9 mouse cellular contexts compared by ENCODE assay signal in genomic region chr4:41712421-41713196, GRCm38 (mm10). TPM values are rescaled to one million over a fixed set of nuclear protein-coding genes. Genes with fewer than 3 reads are reported as not detected.
DNase-seq lines count a peak whose midpoint lies in the region; ATAC-seq and TF ChIP-seq lines count a peak whose summit lies in the region.
"Had no signal": no experiment of that assay in that cellular context is flagged by ENCODE, and none has a peak within 500 bp of the region (broad histone marks: within the 10 kb centered on the region; RNA-seq: fewer than 3 reads in every experiment).

No protein-coding gene starts in this region.

- H3K4me2 ChIP-seq in midbrain, embryonic 13.5 days (replicated peaks), result peak overlapping the region; percentile 87

- H3K9ac ChIP-seq in heart, adult 2 months (ENCODE audit: low read depth, low read length), result peak overlapping the region; percentile 76
- peak overlapping the region; percentile 94 for H3K9ac ChIP-seq in midbrain, embryonic 13.5 days (replicated peaks)

- no peaks in the 10 kb centered on the region for H3K36me3 ChIP-seq in heart, adult 2 months (ENCODE audit: control insufficient read depth, insufficient read depth, low read length)
- H3K36me3 ChIP-seq in midbrain, embryonic 13.5 days, result peaks cover 36% of the 10 kb centered on the region

- peaks cover 9% of the 10 kb centered on the region; the same call in 1 of the 2 replicates for H3K4me1 ChIP-seq in cerebellum, adult 2 months (ENCODE audit: control insufficient read depth, insufficient read depth, low read length)
- H3K4me1 ChIP-seq in bone marrow macrophage, adult 2 months (ENCODE audit: control insufficient read depth, insufficient read depth, low read length), result peaks cover 5% of the 10 kb centered on the region
- H3K4me1 ChIP-seq in heart, adult 2 months (ENCODE audit: control insufficient read depth, insufficient read depth, low read length), result peaks cover 5% of the 10 kb centered on the region
- peaks cover 45% of the 10 kb centered on the region for H3K4me1 ChIP-seq in midbrain, embryonic 13.5 days (replicated peaks)

- ATAC-seq in midbrain, embryonic 13.5 days, result peak; percentile 18

- peak overlapping the region; percentile 90 for H3K4me3 ChIP-seq in cerebellum, adult 2 months (replicated peaks; ENCODE audit: insufficient read depth, low read depth, low read length)
- H3K4me3 ChIP-seq in bone marrow macrophage, adult 2 months (ENCODE audit: insufficient read depth, low read length), result peak overlapping the region; percentile 82
- H3K4me3 ChIP-seq in heart, adult 2 months, result peak overlapping the region; percentile 84
- H3K4me3 ChIP-seq in midbrain, embryonic 13.5 days (replicated peaks), result peak overlapping the region; percentile 85

- no peaks in the 10 kb centered on the region for H3K9me3 ChIP-seq in midbrain, embryonic 13.5 days

- WGBS in cerebellum, adult 2 months, result 7% methylated on average over 31 of the region's 31 CpGs
- WGBS in heart, adult 2 months, result 30% methylated on average over 31 of the region's 31 CpGs
- WGBS in midbrain, embryonic 13.5 days, result 41% methylated on average over 31 of the region's 31 CpGs

- H3K79me2 ChIP-seq in heart, adult 2 months (replicated peaks; ENCODE audit: control insufficient read depth, insufficient read depth, low read length), result no peaks in the 10 kb centered on the region

- TF ChIP-seq EP300 in heart, adult 2 months (IDR thresholded peaks at IDR 0.05; ENCODE audit: insufficient read depth, low read depth, low read length), result no peak

- TF ChIP-seq POLR2A in cerebellum, adult 2 months (IDR thresholded peaks at IDR 0.05; ENCODE audit: borderline replicate concordance, insufficient read depth, low read length), result no peak
- no peak for TF ChIP-seq POLR2A in bone marrow macrophage, adult 2 months (IDR thresholded peaks at IDR 0.05; ENCODE audit: borderline replicate concordance, low read depth, low read length)
- TF ChIP-seq POLR2A in heart, adult 2 months (IDR thresholded peaks at IDR 0.05; ENCODE audit: insufficient read depth, low read depth, low read length), result no peak

- peak overlapping the region; percentile 81 for H3K27ac ChIP-seq in cerebellum, adult 2 months (ENCODE audit: insufficient read depth, low read length)
- peak overlapping the region; percentile 35 for H3K27ac ChIP-seq in bone marrow macrophage, adult 2 months (ENCODE audit: insufficient read depth, low read depth, low read length)
- H3K27ac ChIP-seq in heart, adult 2 months, result peak overlapping the region; percentile 91
- peak overlapping the region; percentile 70; the same call in 1 of the 2 replicates for H3K27ac ChIP-seq in midbrain, embryonic 13.5 days

- peak in 1 of 2 experiments; percentile 54 for DNase-seq in cerebellum, adult 2 months
- DNase-seq in cerebellum, adult 11-12 months, result no peak
- DNase-seq in heart, adult 2 months, result peak in 1 of 2 experiments; percentile 49
- peak; percentile 33 for DNase-seq in kidney, adult 9 months
- DNase-seq in frontal cortex, postnatal 25 days (ENCODE audit: low spot score in 2 of 2), result no peak
- no peak for DNase-seq in adrenal gland, adult (ENCODE audit: inconsistent age in 2 of 2, low spot score in 1 of 2)

- TF ChIP-seq CTCF in cerebellum, adult 2 months (IDR thresholded peaks at IDR 0.05; ENCODE audit: borderline replicate concordance, insufficient read depth, low read depth, low read length), result no peak
- TF ChIP-seq CTCF in bone marrow macrophage, adult 2 months (IDR thresholded peaks at IDR 0.05; ENCODE audit: low read depth, low read length), result no peak
- TF ChIP-seq CTCF in heart, adult 2 months (IDR thresholded peaks at IDR 0.05), result no peak

- intact Hi-C loops in heart, adult 2 months (cut with DNase I), result no loop called here

- no peaks in the 10 kb centered on the region for H3K27me3 ChIP-seq in cerebellum, adult 2 months (ENCODE audit: control insufficient read depth, insufficient read depth, low read length)
- H3K27me3 ChIP-seq in heart, adult 2 months (ENCODE audit: control insufficient read depth, insufficient read depth, low read length), result no peaks in the 10 kb centered on the region
- H3K27me3 ChIP-seq in midbrain, embryonic 13.5 days, result no peaks in the 10 kb centered on the region

RNA-seq across cellular contexts. Expression of gene Rpp25l, which starts 0.7 kb away (rescaled TPM):
- polyA plus RNA-seq in cerebellum, adult 2 months (2012; rRNA removed), result 43.3 and 44.7 TPM in 2 replicates
- 19.1 and 20.0 TPM in 2 replicates for polyA plus RNA-seq in bone marrow macrophage, adult 2 months (2012; ENCODE audit: insufficient read depth, insufficient read length, missing spikeins)
- 10 to 100 TPM; 30.1 to 32.3 TPM for total RNA-seq in heart, adult 2 months (2021)
- polyA plus RNA-seq in heart, adult 2 months (2012; rRNA removed), result 33.2 and 33.8 TPM in 2 replicates
- polyA plus RNA-seq in midbrain, embryonic 13.5 days (2015; fragmentation: Nextera tagmentation; extraction: Ambion mirVana), result 63.9 and 67.4 TPM in 2 replicates

RNA-seq across cellular contexts. Expression of gene Dctn3, which starts 10.4 kb away (rescaled TPM):
- polyA plus RNA-seq in cerebellum, adult 2 months (2012; rRNA removed), result 162 and 167 TPM in 2 replicates
- 75.2 and 75.7 TPM in 2 replicates for polyA plus RNA-seq in bone marrow macrophage, adult 2 months (2012; ENCODE audit: insufficient read depth, insufficient read length, missing spikeins)
- 10 to 100 TPM; 68.4 to 75.7 TPM for total RNA-seq in heart, adult 2 months (2021)
- 49.1 and 54.3 TPM in 2 replicates for polyA plus RNA-seq in heart, adult 2 months (2012; rRNA removed)
- 270 and 278 TPM in 2 replicates for polyA plus RNA-seq in midbrain, embryonic 13.5 days (2015; fragmentation: Nextera tagmentation; extraction: Ambion mirVana)

RNA-seq across cellular contexts. Expression of gene Il11ra1, which starts 12.8 kb away (rescaled TPM):
- 64.9 and 69.7 TPM in 2 replicates for polyA plus RNA-seq in cerebellum, adult 2 months (2012; rRNA removed)
- 36.8 and 43.2 TPM in 2 replicates for polyA plus RNA-seq in bone marrow macrophage, adult 2 months (2012; ENCODE audit: insufficient read depth, insufficient read length, missing spikeins)
- 10 to 100 TPM; 88.2 to 99.3 TPM for total RNA-seq in heart, adult 2 months (2021)
- 79.9 and 108 TPM in 2 replicates for polyA plus RNA-seq in heart, adult 2 months (2012; rRNA removed)
- polyA plus RNA-seq in midbrain, embryonic 13.5 days (2015; fragmentation: Nextera tagmentation; extraction: Ambion mirVana), result 34.0 and 34.9 TPM in 2 replicates

RNA-seq across cellular contexts. Expression of gene Cntfr, which starts 15.7 kb away (rescaled TPM):
- polyA plus RNA-seq in cerebellum, adult 2 months (2012; rRNA removed), result 101 and 105 TPM in 2 replicates
- polyA plus RNA-seq in bone marrow macrophage, adult 2 months (2012; ENCODE audit: insufficient read depth, insufficient read length, missing spikeins), result not detected in 2 replicates
- 1 to 10 TPM; 4.1 to 5.4 TPM for total RNA-seq in heart, adult 2 months (2021)
- 8.5 and 11.4 TPM in 2 replicates for polyA plus RNA-seq in heart, adult 2 months (2012; rRNA removed)
- 27.6 and 32.7 TPM in 2 replicates for polyA plus RNA-seq in midbrain, embryonic 13.5 days (2015; fragmentation: Nextera tagmentation; extraction: Ambion mirVana)

RNA-seq across cellular contexts. Expression of gene Arid3c, which starts 18.3 kb away (rescaled TPM):
- polyA plus RNA-seq in cerebellum, adult 2 months (2012; rRNA removed), result 0.16 and 0.18 TPM in 2 replicates
- polyA plus RNA-seq in bone marrow macrophage, adult 2 months (2012; ENCODE audit: insufficient read depth, insufficient read length, missing spikeins), result not detected in 2 replicates
- not detected for total RNA-seq in heart, adult 2 months (2021)
- not detected in 2 replicates for polyA plus RNA-seq in heart, adult 2 months (2012; rRNA removed)
- polyA plus RNA-seq in midbrain, embryonic 13.5 days (2015; fragmentation: Nextera tagmentation; extraction: Ambion mirVana), result 0.26 and 0.32 TPM in 2 replicates
- polyA plus RNA-seq: gonadal fat pad, adult 2 months had no signal

Comparison
In these comparisons a context has a peak if more than half of its experiments do, and no peak if none do; other contexts are left out.
1. H3K27ac ChIP-seq: peak in every context shown above with its lines; median percentile 91 in heart, adult 2 months; 81 in cerebellum, adult 2 months; 70 in midbrain, embryonic 13.5 days; 35 in bone marrow macrophage, adult 2 months.